Mouse (Mus musculus): ENCODE measurements around the gene Olfr1155.

- TF ChIP-seq CTCF (IDR thresholded peaks at IDR 0.05) (no peak), EP300 (IDR thresholded peaks at IDR 0.05) (no peak)
Observed at GRCm38 (mm10) chr2:87989813-87990212, 44.9 kb upstream of the Olfr1155 start, which contains the start of gene Olfr1158.
